In genomic region chr17:31905791-31906211, GRCm38 (mm10) we compare ENCODE assay signal across 7 mouse cellular contexts. TPM values are rescaled to one million over a fixed set of nuclear protein-coding genes. Genes with fewer than 3 reads are reported as not detected.
DNase-seq lines count a peak whose midpoint lies in the region; TF ChIP-seq lines count a peak whose summit lies in the region.

No protein-coding gene starts in this region.

- no peak overlapping the region for H3K4me3 ChIP-seq in liver, adult 2 months (ENCODE audit: insufficient read depth, low read depth, low read length)

- WGBS in liver, adult 2 months: 42% methylated on average over 10 of the region's 10 CpGs

- H3K36me3 ChIP-seq in liver, adult 2 months (ENCODE audit: control insufficient read depth, insufficient read depth, low read length): no peaks in the 10 kb centered on the region

- intact Hi-C loops in heart, postnatal 25 days (cut with DNase I): loop anchor here (2.0 kb wide), 2 partner anchors 25 to 47 kb away; no protein-coding TSS in a partner anchor

- DNase-seq in T-cell, adult 2 months (ENCODE audit: low spot score): peak; percentile 32
- peak; percentile 68 for DNase-seq in c-Kit-positive CD71-negative TER-119-negative erythroid progenitor cells, embryonic 14.5 days (ENCODE audit: low read depth)
- DNase-seq in heart, postnatal 25 days (ENCODE audit: low spot score): peak; percentile 83
- peak; percentile 69 for DNase-seq in liver, adult 2 months (ENCODE audit: extremely low read depth, low read depth, low spot score)
- DNase-seq in naive thymus-derived CD4-positive, alpha-beta T cell, adult 2 months (ENCODE audit: low read depth): peak; percentile 72
- no peak for DNase-seq in layer of hippocampus, adult 11-12 months (ENCODE audit: low spot score)
- DNase-seq in embryo, embryonic 10 days (ENCODE audit: low spot score): no peak

- no peaks in the 10 kb centered on the region for H3K27me3 ChIP-seq in liver, adult 2 months (ENCODE audit: control insufficient read depth, insufficient read depth, low read length)

- H3K4me1 ChIP-seq in liver, adult 2 months (ENCODE audit: control insufficient read depth, insufficient read depth, low read length): peaks cover 49% of the 10 kb centered on the region

- no peaks in the 10 kb centered on the region for H3K79me2 ChIP-seq in liver, adult 2 months (ENCODE audit: control insufficient read depth, insufficient read depth, low read length)

- no peak for TF ChIP-seq CTCF in liver, adult 2 months (IDR thresholded peaks at IDR 0.05; ENCODE audit: low read depth, low read length)

- peak overlapping the region; percentile 66 for H3K27ac ChIP-seq in liver, adult 2 months (replicated peaks; ENCODE audit: insufficient read depth, low read depth, low read length)

- peak overlapping the region; percentile 12 for H3K9ac ChIP-seq in liver, adult 2 months (ENCODE audit: low read depth, low read length)

- no peak for TF ChIP-seq POLR2A in liver, adult 2 months (IDR thresholded peaks at IDR 0.05; ENCODE audit: extremely low read depth, insufficient read depth, low read length)

RNA-seq across cellular contexts. Expression of gene Sik1, which starts 50.2 kb away (rescaled TPM):
- 10 to 100 TPM; 18.7 to 29.0 TPM for total RNA-seq in heart, postnatal 25 days (2021)
- 2.7 and 6.6 TPM in 2 replicates for total RNA-seq in liver, adult 2 months (2014; rRNA removed)
- 8.0 and 10.5 TPM in 2 replicates for polyA plus RNA-seq in liver, adult 2 months (2012; rRNA removed)

Comparison
In these comparisons a context has a peak if more than half of its experiments do, and no peak if none do; other contexts are left out.
1. DNase-seq: peak in T-cell, adult 2 months (single experiment), c-Kit-positive CD71-negative TER-119-negative erythroid progenitor cells, embryonic 14.5 days (single experiment), heart, postnatal 25 days (single experiment), liver, adult 2 months (single experiment) and naive thymus-derived CD4-positive, alpha-beta T cell, adult 2 months (single experiment); none in layer of hippocampus, adult 11-12 months (single experiment) and embryo, embryonic 10 days (single experiment).